Mouse (Mus musculus) monocyte, adult 2 months (primary cell): ENCODE measurements around the gene Nr1h2.

Source experiments
- DNase-seq, 2 experiments: peaks; one replicate each; pipeline ENCODE4 v3.0.0; 2022; ENCODE audit warnings: low spot score in 2 of 2, low read depth in 1 of 2

Nr1h2 gene

GRCm38 (mm10) chr7:44585606-44586005 lies 31.9 kb upstream of the Nr1h2 start:
- no peak for DNase-seq

DNA sequence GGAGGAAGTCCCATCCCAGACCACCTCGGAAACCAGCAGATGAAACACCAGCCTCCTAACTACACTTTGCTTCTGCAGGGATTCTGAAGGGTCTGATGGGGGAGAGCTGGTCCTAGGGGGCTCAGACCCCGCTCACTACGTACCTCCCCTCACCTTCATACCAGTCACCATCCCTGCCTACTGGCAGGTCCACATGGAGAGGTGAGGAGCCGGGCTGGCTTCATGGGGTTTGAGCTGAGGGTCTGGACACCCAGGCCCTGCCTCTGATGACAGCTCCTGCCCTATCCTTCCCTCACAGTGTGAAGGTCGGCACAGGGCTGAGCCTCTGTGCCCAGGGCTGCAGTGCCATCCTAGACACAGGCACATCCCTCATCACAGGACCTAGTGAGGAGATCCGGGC lies 31.2 kb upstream of the Nr1h2 start:
- no peak for DNase-seq

DNA sequence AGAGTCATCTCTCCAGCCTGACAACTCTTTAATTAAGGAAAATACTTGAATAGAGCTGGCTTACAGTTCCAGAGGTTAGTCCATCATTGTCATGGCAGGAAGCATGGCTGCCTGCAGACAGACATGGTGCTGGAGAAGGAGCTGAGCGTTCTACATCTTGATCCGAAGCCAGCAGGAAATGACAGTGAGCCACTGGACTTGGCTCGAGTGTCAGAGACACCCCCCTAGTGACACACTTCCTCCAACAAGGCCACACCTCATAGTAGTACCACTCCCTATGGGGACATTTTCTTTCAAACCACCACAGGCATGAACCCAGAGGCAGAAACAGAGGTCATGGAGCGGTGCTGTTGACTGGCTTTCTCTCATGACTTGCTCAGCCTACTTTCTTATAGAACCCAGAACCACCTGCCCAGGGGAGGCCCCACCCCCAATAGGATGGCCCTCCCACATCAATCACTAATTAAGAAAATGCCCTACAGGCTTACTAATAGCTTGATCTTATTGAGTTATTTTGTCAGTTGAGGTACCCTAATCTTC lies 30.6 kb upstream of the Nr1h2 start:
- no peak for DNase-seq

- DNase-seq = no peak
These were observed 29.4 kb upstream of the Nr1h2 start for GRCm38 (mm10) chr7:44583146-44583545.

- DNase-seq = no peak
These were observed 29.0 kb upstream of the Nr1h2 start for GRCm38 (mm10) chr7:44582709-44583108.

GRCm38 (mm10) chr7:44581637-44582036 lies 27.9 kb upstream of the Nr1h2 start:
- DNase-seq = no peak

DNA sequence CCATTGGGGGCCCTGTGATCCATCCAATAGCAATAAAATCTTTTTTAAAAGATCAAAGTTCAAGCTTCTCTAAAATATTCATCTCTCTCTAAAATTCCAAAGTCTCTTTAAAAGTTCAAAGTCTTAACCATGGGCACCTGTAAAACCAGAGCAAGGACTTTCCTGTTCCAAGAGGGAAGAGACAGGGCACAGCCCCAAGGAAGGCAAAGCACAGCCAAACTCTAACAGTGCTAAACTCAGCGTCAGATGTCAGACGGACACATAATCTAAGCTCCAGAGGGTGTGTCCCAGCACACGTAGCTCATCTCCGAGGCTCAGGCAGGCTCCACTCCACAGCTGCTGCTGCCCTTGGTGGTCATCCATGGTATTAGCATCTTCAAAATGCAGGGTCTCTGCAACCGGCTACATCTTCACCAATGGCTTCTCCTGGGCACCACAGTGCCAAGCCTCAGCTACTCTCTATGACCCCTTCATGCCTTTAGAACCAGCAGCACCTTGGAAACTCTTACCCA lies 22.6 kb upstream of the Nr1h2 start:
- no peak for DNase-seq

GRCm38 (mm10) chr7:44572956-44573484 lies 19.3 kb upstream of the Nr1h2 start:
- no peak for DNase-seq

DNA sequence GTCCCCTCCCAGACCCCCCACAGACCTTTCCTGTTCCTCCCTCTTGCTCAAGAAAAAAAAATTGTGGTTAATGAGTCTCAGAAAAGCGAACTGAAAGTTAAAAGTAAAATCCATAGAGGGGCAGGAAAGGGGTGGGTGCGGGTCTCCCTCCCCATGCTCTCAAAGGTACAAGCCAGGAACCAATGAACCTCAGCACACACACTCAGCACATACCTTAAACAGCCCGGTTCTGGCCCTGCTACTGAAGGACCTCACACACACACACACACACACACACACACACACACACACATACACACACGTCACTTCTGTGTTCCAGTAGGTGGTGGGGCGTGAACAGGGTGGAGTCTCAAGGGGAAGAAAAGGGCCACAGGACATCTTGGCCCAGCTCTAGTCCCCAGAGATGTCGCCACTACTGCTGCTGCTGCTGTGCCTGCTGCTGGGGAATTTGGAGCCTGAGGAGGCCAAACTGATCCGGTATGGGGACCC lies 18.5 kb upstream of the Nr1h2 start, which contains the start of gene Napsa:
Gene Napsa, plus strand, starts transcription at position 168 of the 489 bp plus-strand sequence.
- peak; percentile 57 to 74 for DNase-seq

DNA sequence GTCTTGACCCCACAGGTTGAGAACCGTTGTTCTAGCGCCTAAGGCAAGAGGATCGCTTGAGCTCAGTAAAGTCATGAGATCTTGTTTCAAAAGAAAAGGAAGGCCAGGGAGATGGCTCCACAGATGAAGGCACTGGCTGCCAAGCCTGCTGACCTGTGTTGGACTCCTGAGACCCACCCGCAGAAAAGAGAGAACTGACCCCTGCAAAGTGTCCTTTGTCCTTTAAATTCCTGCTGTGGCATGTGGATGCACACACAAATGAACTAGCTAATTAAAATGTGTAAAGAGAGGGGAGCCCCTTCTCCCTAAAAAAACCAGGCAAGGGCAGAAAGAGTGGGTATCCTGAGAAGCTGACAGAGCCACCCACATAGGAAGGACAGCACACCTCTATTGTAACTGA lies 18.1 kb upstream of the Nr1h2 start:
- no peak for DNase-seq

GRCm38 (mm10) chr7:44570989-44571388 lies 17.2 kb upstream of the Nr1h2 start:
- DNase-seq = no peak

- DNase-seq = no peak
These were observed 15.1 kb upstream of the Nr1h2 start for GRCm38 (mm10) chr7:44568803-44569202.

DNA sequence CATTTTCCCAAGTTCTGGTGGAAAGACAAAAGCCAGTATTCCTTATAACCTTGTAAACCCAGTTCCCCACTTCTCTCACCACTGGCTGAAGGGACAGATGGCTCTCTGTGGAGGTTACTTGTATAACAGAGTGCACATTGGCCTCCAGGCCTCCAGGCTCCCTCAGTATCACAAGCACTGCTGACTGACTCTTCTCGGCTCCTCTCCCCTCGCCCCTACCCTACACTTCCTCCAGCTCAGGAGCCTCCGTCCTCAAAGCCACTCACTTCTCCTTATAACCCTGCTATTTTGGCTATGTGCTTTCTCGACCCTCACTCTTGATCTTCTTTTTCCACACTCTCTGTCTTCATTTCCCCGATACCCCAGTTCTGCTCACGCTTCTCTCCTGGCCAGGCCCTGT lies 11.7 kb upstream of the Nr1h2 start:
- DNase-seq = no peak

- no peak for DNase-seq
These were observed 10.7 kb upstream of the Nr1h2 start for GRCm38 (mm10) chr7:44564486-44564885.

GRCm38 (mm10) chr7:44563284-44563683 lies 9.5 kb upstream of the Nr1h2 start:
- DNase-seq = no peak

DNA sequence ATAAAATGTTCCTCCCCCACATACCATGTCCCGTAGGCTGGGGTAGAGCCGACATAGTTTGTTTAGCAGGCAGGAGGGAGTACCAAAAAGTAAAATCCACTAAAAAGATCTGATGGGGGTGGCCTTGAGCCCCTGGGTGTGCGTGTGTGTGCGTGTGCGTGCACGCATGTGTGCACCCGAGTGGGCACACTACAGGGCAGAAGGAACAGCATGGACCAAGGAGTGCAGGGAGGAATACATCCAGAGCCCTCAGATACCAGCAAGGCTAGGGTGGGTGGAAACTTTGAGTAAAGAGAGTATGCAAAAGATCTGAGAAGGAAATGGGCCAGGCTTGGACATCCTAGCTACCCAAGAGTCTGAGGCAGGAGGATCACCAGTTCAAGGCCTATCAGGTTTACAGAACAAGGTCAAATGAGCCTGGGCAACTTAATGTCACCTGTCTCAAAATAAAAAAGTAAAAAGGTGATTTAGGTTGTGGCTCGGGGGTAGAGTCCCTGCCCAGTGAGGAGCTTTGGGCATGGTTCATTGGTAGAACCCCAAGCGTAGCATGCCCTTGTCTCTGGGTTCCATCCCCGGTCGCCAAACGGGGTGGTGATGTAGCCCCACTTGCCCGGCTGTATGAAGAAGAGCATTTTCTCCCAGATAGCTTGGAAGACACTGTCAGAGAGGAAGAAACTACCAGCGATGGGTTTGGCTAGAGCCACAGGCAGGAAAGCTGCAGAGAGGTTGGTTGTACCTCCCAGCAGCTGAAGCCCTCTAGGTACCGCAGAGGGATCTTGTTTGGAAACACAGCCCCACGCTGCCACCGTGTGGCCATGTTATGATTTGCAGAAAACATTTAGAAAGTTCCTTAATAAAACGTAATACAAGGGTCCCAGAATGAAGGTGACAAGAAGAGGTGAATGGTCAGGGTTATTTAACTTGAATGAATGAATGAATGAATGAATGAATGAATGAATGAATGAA lies 7.0 kb upstream of the Nr1h2 start:
- peak; percentile 24 to 55 for DNase-seq

- no peak for DNase-seq
These were observed 3.9 kb upstream of the Nr1h2 start for GRCm38 (mm10) chr7:44557629-44558028.

- peak; percentile 31 to 67 for DNase-seq
These were observed 471 bp downstream of the Nr1h2 start for GRCm38 (mm10) chr7:44553196-44553764.

DNA sequence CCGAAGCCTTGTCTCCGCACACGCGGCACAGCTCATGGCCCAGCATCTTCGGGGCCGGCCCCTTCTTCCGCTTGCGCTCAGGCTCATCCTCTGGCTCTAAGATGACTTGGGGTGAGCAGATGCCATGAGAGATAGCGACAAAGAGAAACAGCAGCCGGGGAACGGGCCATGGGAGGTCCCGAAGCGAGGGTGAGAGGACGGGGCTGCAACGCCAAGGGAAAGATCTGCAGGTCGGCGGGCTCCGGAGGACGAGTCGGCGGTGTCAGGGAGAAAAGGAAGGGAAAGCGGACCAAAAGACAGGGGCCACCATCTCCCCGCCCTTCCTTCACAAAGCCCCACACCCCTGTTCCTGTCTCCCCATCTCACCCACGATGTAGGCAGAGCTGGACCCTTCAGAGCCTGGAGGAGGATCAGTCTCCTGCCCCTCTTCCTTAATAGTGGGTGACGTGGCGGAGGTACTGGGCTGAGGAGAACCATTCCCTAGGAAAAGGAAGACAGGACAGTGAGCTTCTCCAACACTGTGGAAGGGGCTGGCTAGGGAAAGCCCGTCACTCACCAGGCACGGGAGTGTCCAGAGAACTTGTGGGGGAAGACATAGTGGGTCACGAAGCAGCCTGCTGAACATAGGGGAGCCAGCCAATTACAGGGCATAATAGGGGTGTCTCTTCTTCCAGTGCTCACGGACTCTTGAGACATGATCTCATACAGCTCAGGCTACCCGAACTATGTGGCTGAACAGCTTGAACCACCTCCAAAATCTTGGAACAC lies 1.4 kb downstream of the Nr1h2 start:
- DNase-seq = no peak

DNA sequence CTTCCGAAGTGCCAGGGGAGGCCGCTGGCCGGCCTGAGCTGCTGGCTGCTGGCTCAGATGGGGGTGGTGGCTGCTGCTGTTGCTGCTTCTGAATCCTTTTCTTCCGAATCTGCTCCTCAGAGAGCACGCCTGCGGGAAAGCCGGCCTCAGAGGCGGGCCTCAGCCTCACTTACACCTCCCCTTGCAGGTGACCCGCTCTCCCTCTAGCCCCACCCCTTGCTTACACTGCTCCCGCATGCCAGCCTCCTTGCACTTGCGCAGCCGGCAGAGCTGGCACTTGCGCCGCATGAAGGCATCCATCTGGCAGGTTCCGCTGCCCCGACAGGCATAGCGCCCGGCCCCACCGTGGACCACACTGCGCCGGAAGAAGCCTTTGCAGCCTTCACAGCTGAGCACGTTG lies 2.0 kb downstream of the Nr1h2 start:
- DNase-seq = no peak

- DNase-seq = no peak
These were observed 2.5 kb downstream of the Nr1h2 start for GRCm38 (mm10) chr7:44551301-44551700.
